Mouse (Mus musculus) intestine, postnatal 0 days (tissue): ENCODE results near the gene Dnajc7. TPM values are rescaled to one million over a fixed set of nuclear protein-coding genes. Genes with fewer than 3 reads are reported as not detected.

Experiments used
- ATAC-seq: fragments of 200-750 bp; cut with Nextera tagmentation; 2 replicates; pipeline ENCODE4 v1.8.0; 2017; ENCODE audit warnings: mild to moderate bottlenecking, moderate TSS enrichment, moderate library complexity
- H3K27ac ChIP-seq: fragments of 300-500 bp; sonication (generic); 2 replicates; pipeline ENCODE4 v1.5.1; 2014; ENCODE audit warnings: mild to moderate bottlenecking, low read depth, low read length, moderate library complexity
- H3K27me3 ChIP-seq: fragments of 300-500 bp; sonication (generic); replicated peaks from 2 replicates; pipeline ENCODE4 v1.6.1; 2014; ENCODE audit warnings: low read length, mixed read lengths; ENCODE audit not compliant: control insufficient read depth, insufficient read depth
- H3K36me3 ChIP-seq: fragments of 300-500 bp; sonication (generic); 2 replicates; pipeline ENCODE4 v1.6.1; 2014; ENCODE audit warnings: mild to moderate bottlenecking, moderate library complexity; ENCODE audit not compliant: control insufficient read depth, insufficient read depth
- H3K4me1 ChIP-seq: fragments of 300-500 bp; sonication (generic); replicated peaks from 2 replicates; pipeline ENCODE4 v1.6.1; 2014; ENCODE audit warnings: antibody characterized with exemption, low read length, mixed read lengths; ENCODE audit not compliant: control insufficient read depth, insufficient read depth
- H3K4me2 ChIP-seq: fragments of 300-500 bp; sonication (generic); replicated peaks from 2 replicates; pipeline ENCODE4 v1.6.1; 2014; ENCODE audit warnings: low read depth, mild to moderate bottlenecking, moderate library complexity
- H3K4me3 ChIP-seq: fragments of 300-500 bp; sonication (generic); 2 replicates; pipeline ENCODE4 v1.5.1; 2014; ENCODE audit warnings: low read depth, low read length
- H3K9ac ChIP-seq: fragments of 300-500 bp; sonication (generic); 2 replicates; pipeline ENCODE4 v1.6.1; 2014; ENCODE audit warnings: mild to moderate bottlenecking, low read depth, low read length
- H3K9me3 ChIP-seq: fragments of 300-500 bp; sonication (generic); 2 replicates; pipeline ENCODE4 v1.6.1; 2016; ENCODE audit warnings: mixed run types; ENCODE audit not compliant: control insufficient read depth
- CTCF ChIP-seq: sonication (generic); IDR thresholded peaks from 2 replicates; pipeline ENCODE4 v1.5.1; 2016; ENCODE audit warnings: low read depth, mild to moderate bottlenecking, control low read depth, antibody characterized with exemption, moderate library complexity
- WGBS: fragments of 180-500 bp; shearing (Covaris S2); extraction: QIAGEN DNeasy Blood & Tissue Kit; methylation state at CpG from one replicate; pipeline ENCODE4 v1.1.7; 2014; 5-methylcytosine and 5-hydroxymethylcytosine counted together
- polyA plus RNA-seq: library from polyadenylated mRNA; unstranded; fragments of >200 nt; fragmentation: Nextera tagmentation; extraction: Ambion mirVana; gene quantifications from 2 replicates; pipeline ENCODE4 v1.2.1, GENCODE M21; 2015

The Dnajc7 gene
- polyA plus RNA-seq, 1 experiment from 2014 or later, result 72.9 TPM

DNA sequence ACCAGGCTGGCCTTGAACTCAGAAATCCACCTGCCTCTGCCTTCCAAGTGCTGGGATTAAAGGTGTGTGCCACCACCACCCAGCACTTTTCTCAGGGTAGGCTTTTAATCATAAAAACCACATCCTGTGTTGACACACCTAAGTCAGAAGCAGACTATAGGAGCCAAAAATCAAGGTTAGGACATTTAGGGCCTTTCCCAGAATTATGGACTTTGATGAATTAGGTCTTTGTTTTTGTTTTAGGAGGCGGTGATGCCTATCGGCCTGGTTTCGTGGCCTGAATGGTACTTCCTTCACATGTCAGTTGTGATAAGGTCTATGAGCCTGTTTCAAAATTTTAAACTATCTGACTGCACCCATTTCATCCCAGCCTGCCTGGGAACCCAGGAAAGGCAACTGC is 45.8 kb downstream of the Dnajc7 start:
- 0 out of 2 replicates have a peak overlapping the region, but pooled peaks have one; percentile 15 for H3K27ac ChIP-seq
- no peak for TF ChIP-seq CTCF
- no peak for ATAC-seq

DNA sequence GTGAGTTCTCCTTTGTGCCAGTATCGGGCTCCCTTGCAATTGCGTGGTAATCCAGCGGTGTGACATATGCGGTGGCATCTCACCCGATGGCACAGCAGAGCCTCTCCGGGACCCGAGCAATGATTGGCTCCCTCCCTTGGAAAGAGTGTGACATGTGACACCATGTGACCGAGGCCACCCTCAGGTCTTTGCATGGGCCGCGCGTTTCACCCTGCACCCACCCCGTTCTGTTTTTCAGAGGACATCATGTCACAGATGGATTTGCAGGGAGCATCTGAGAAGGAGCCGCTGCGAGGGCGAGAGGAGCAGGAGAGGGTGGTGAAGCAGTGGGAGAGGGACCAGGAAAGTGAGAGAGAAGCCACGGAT is 48.8 kb downstream of the Dnajc7 start:
- Histone ChIP-seq H3K27me3 (no peaks in the 10 kb centered on the region), H3K36me3 (no peaks in the 10 kb centered on the region), H3K9ac (no peak overlapping the region), H3K4me1 (no peaks in the 10 kb centered on the region), H3K9me3 (no peaks in the 10 kb centered on the region), H3K4me3 (peak overlapping the region; percentile 16; the same call in 1 of the 2 replicates), H3K4me2 (peak overlapping the region; percentile 46), H3K27ac (no peak overlapping the region)
- TF ChIP-seq CTCF, result no peak
- WGBS, result 12% methylated on average over 16 of the region's 16 CpGs
- ATAC-seq, result no peak

More for the DNA sequence above, 45.8 kb downstream of the Dnajc7 start:
- Histone ChIP-seq H3K9ac (no peak overlapping the region), H3K36me3 (peaks cover 3% of the 10 kb centered on the region; the same call in 1 of the 2 replicates), H3K4me1 (no peaks in the 10 kb centered on the region), H3K27me3 (no peaks in the 10 kb centered on the region), H3K9me3 (no peaks in the 10 kb centered on the region), H3K4me3 (peak overlapping the region; percentile 72), H3K4me2 (peak overlapping the region; percentile 75)
- WGBS, result 72% methylated on average over 3 of the region's 3 CpGs

DNA sequence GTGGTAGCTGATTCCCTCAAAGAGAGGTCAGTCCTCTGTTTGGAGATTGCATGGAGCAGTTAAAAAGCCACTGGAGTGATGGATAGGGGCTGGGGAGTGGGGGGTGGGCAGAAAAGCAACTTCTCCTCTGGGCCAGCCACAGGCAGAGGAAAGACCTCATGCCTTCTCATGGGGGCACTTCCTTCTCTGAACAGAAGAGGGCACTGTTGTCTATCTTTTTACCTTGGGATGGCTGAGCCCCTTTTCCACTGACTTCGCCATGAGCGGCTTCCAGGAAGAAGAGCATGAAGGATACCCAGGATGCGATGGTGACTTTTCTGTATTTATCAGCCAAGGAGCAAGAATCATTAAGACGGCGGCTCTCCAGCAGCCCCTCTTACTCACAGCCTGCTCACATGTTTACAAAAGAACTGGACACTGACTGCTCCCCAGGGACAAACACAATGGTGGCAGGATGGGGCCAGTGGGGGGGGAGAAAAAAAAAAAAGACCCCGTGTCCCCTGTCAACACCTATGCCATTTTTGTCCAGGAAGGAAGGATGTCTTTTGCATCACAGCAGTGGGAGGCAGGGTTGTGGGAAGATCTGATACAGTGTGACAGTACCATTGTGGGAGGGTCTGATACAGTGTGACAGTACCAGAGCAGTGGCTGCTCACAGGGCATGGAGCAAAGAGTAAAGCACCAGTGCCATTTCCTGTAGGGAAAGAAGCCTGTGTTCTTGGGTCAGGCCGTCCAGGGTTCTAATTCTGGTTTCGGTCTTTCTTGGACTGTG is 49.4 kb downstream of the Dnajc7 start:
- H3K4me3 ChIP-seq, result peak overlapping the region; percentile 16; the same call in 1 of the 2 replicates
- H3K36me3 ChIP-seq, result no peaks in the 10 kb centered on the region
- no peak overlapping the region for H3K9ac ChIP-seq
- H3K9me3 ChIP-seq, result no peaks in the 10 kb centered on the region
- no peak for ATAC-seq
- WGBS, result 11% methylated on average over 8 of the region's 8 CpGs
- H3K27ac ChIP-seq, result no peak overlapping the region
- no peaks in the 10 kb centered on the region for H3K4me1 ChIP-seq
- peak; percentile 86 for TF ChIP-seq CTCF
- H3K27me3 ChIP-seq, result no peaks in the 10 kb centered on the region
- H3K4me2 ChIP-seq, result peak overlapping the region; percentile 46

DNA sequence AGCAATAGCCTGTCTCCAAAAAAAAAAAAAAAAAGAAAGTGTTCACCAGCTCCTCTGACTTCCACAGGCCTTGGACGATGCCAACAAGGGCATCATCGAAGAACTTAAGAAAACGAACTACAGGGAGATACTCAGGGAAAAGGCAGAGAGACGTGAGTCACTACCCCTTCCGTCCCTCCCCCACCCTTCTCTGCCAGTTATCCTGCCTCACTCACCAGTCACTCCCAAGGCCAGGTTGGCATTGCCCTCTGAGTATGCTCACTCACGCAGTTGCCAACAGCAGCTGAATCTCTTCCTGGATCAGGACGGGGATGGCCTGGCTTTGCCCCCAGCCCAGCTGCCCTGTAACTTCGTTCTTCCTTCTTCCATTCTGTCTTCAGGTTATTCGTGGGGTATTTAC is 50.2 kb downstream of the Dnajc7 start:
- no peaks in the 10 kb centered on the region for H3K9me3 ChIP-seq
- H3K4me1 ChIP-seq, result no peaks in the 10 kb centered on the region
- H3K4me3 ChIP-seq, result no peak overlapping the region
- no peak overlapping the region for H3K9ac ChIP-seq
- no peak for TF ChIP-seq CTCF
- H3K27me3 ChIP-seq, result no peaks in the 10 kb centered on the region
- H3K27ac ChIP-seq, result no peak overlapping the region
- no peak overlapping the region for H3K4me2 ChIP-seq
- ATAC-seq, result no peak
- H3K36me3 ChIP-seq, result no peaks in the 10 kb centered on the region
- 68% methylated on average over 9 of the region's 9 CpGs for whole genome bisulfite sequencing

DNA sequence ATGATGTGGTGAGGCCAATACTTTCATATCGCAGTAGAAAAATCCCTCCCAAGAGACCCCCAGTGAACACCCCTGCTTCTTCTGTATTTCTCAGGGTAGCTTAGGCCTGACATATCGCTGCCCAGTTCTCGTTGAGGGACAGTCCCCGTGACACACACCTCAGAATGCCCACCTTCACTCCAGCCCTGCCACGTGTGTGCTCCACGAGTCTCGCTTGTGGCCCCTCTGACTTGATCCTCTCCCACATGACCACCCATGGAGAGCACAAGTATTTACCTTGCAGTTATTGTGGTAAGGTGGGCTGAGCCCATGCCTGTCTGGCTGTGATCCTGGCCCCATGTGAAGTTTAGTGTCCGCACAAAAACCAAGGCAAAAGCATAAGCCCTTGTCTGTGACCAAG is 51.3 kb downstream of the Dnajc7 start:
- Histone ChIP-seq H3K9me3 (no peaks in the 10 kb centered on the region), H3K4me2 (no peak overlapping the region), H3K4me1 (no peaks in the 10 kb centered on the region), H3K9ac (no peak overlapping the region), H3K4me3 (no peak overlapping the region), H3K27me3 (no peaks in the 10 kb centered on the region), H3K27ac (no peak overlapping the region), H3K36me3 (no peaks in the 10 kb centered on the region)
- 86% methylated on average over 8 of the region's 8 CpGs for WGBS
- TF ChIP-seq CTCF, result no peak
- ATAC-seq, result no peak

DNA sequence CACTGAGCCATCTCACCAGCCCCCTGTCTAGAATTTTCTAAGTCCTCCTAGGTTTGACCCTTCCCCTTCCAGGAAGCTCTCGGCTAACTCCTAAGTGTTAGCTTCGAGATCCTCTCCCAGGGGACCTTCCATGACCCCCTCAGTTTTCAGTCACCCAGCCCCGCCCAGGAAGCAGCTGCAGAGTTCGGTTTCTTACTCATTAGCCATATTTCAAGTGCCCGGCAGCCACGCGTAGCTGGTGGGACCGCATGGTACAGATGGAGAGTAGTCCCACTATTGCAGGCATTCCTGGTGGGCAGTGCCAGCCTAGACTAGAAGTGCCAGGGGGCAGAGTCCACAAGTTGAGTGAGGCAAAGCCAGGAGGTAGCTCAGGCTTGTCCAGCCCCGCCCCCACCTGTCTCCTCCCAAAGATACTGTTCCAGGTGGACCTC is 52.1 kb downstream of the Dnajc7 start:
- no peak for TF ChIP-seq CTCF
- Histone ChIP-seq H3K4me1 (no peaks in the 10 kb centered on the region), H3K27ac (no peak overlapping the region), H3K4me3 (no peak overlapping the region), H3K4me2 (no peak overlapping the region), H3K9ac (no peak overlapping the region), H3K36me3 (no peaks in the 10 kb centered on the region), H3K27me3 (no peaks in the 10 kb centered on the region), H3K9me3 (no peaks in the 10 kb centered on the region)
- 38% methylated on average over 9 of the region's 9 CpGs for WGBS
- peak; percentile 32; the same call in 1 of the 2 replicates for ATAC-seq
